Mouse (Mus musculus) midbrain, embryonic 16.5 days (tissue): Measurements from ENCODE around the gene 2010111I01Rik. TPM values are rescaled to one million over a fixed set of nuclear protein-coding genes. Genes with fewer than 3 reads are reported as not detected.

ENCODE experiments used
- ATAC-seq: fragments of 200-750 bp; cut with Nextera tagmentation; 2 replicates; pipeline ENCODE4 v1.8.0; 2017; ENCODE audit warnings: moderate TSS enrichment
- H3K27ac ChIP-seq: fragments of 300-500 bp; sonication (generic); 2 replicates; pipeline ENCODE4 v1.5.1; 2014; ENCODE audit warnings: mild to moderate bottlenecking, low read length, mixed read lengths
- H3K27me3 ChIP-seq: fragments of 300-500 bp; sonication (generic); 2 replicates; pipeline ENCODE4 v1.6.1; 2014; ENCODE audit warnings: low read depth, low read length, mixed read lengths; ENCODE audit not compliant: control insufficient read depth, insufficient read depth
- H3K36me3 ChIP-seq: fragments of 300-500 bp; sonication (generic); 2 replicates; pipeline ENCODE4 v1.6.1; 2014; ENCODE audit warnings: mild to moderate bottlenecking, low read length, moderate library complexity, mixed read lengths; ENCODE audit not compliant: control insufficient read depth, insufficient read depth
- H3K4me1 ChIP-seq: fragments of 300-500 bp; sonication (generic); 2 replicates; pipeline ENCODE4 v1.6.1; 2014; ENCODE audit warnings: mild to moderate bottlenecking, low read length, mixed read lengths; ENCODE audit not compliant: control insufficient read depth, insufficient read depth
- H3K4me2 ChIP-seq: fragments of 300-500 bp; sonication (generic); 2 replicates; pipeline ENCODE4 v1.6.1; 2014; ENCODE audit warnings: mild to moderate bottlenecking, low read length, mixed read lengths
- H3K4me3 ChIP-seq: fragments of 300-500 bp; sonication (generic); 2 replicates; pipeline ENCODE4 v1.5.1; 2014; ENCODE audit warnings: low read depth, mild to moderate bottlenecking, low read length, moderate library complexity, mixed read lengths
- H3K9ac ChIP-seq: fragments of 300-500 bp; sonication (generic); 2 replicates; pipeline ENCODE4 v1.6.1; 2014; ENCODE audit warnings: low read depth, low read length, mixed read lengths
- H3K9me3 ChIP-seq: fragments of 300-500 bp; sonication (generic); replicated peaks from 2 replicates; pipeline ENCODE4 v1.6.1; 2014; ENCODE audit warnings: mild to moderate bottlenecking, low read length, mixed read lengths; ENCODE audit not compliant: control insufficient read depth, poor library complexity, severe bottlenecking
- WGBS: fragments of 180-500 bp; shearing (Covaris S2); extraction: QIAGEN DNeasy Blood & Tissue Kit; methylation state at CpG from one replicate; pipeline ENCODE4 v1.1.7; 2014; 5-methylcytosine and 5-hydroxymethylcytosine counted together
- polyA plus RNA-seq: library from polyadenylated mRNA; unstranded; fragments of >200 nt; fragmentation: Nextera tagmentation; extraction: Ambion mirVana; gene quantifications from 2 replicates; pipeline ENCODE4 v1.2.1, GENCODE M21; 2015

The 2010111I01Rik gene
- polyA plus RNA-seq, 1 experiment from 2014 or later, result 25.5 TPM

GRCm38 (mm10) chr13:63118682-63119081 is 154.0 kb downstream of the 2010111I01Rik start:
- Histone ChIP-seq H3K9ac (no peak overlapping the region), H3K27ac (no peak overlapping the region), H3K4me3 (no peak overlapping the region), H3K4me2 (no peak overlapping the region), H3K36me3 (no peaks in the 10 kb centered on the region), H3K9me3 (no peaks in the 10 kb centered on the region), H3K4me1 (0 out of 2 replicates have a peak, but pooled peaks cover 1% of the 10 kb centered on the region), H3K27me3 (no peaks in the 10 kb centered on the region)
- ATAC-seq, result no peak
- 94% methylated on average over 3 of the region's 3 CpGs for WGBS

- Histone ChIP-seq H3K27ac (no peak overlapping the region), H3K9me3 (no peaks in the 10 kb centered on the region), H3K36me3 (no peaks in the 10 kb centered on the region), H3K4me3 (no peak overlapping the region), H3K4me2 (no peak overlapping the region), H3K9ac (no peak overlapping the region), H3K27me3 (no peaks in the 10 kb centered on the region), H3K4me1 (no peaks in the 10 kb centered on the region)
- WGBS, result 95% methylated on average over 2 of the region's 2 CpGs
- no peak for ATAC-seq
These were observed 155.6 kb downstream of the 2010111I01Rik start for GRCm38 (mm10) chr13:63120296-63120695.

- H3K4me2 ChIP-seq, result no peak overlapping the region
- whole genome bisulfite sequencing, result 88% methylated on average over 4 of the region's 4 CpGs
- no peak overlapping the region for H3K4me3 ChIP-seq
- no peaks in the 10 kb centered on the region for H3K27me3 ChIP-seq
- ATAC-seq, result no peak
- H3K9ac ChIP-seq, result no peak overlapping the region
- no peaks in the 10 kb centered on the region for H3K36me3 ChIP-seq
- no peaks in the 10 kb centered on the region for H3K4me1 ChIP-seq
- 0 out of 2 replicates have a peak, but pooled peaks cover 1% of the 10 kb centered on the region for H3K9me3 ChIP-seq
- no peak overlapping the region for H3K27ac ChIP-seq
These were observed 157.1 kb downstream of the 2010111I01Rik start for GRCm38 (mm10) chr13:63121747-63122146.

GRCm38 (mm10) chr13:63126206-63126605 is 161.5 kb downstream of the 2010111I01Rik start:
- H3K4me1 ChIP-seq, result no peaks in the 10 kb centered on the region
- no peak for ATAC-seq
- no peak overlapping the region for H3K27ac ChIP-seq
- no peaks in the 10 kb centered on the region for H3K27me3 ChIP-seq
- H3K9me3 ChIP-seq, result 0 out of 2 replicates have a peak, but pooled peaks cover 7% of the 10 kb centered on the region
- no peak overlapping the region for H3K4me2 ChIP-seq
- H3K9ac ChIP-seq, result no peak overlapping the region
- no peaks in the 10 kb centered on the region for H3K36me3 ChIP-seq
- WGBS, result 44% methylated on average over 3 of the region's 3 CpGs
- H3K4me3 ChIP-seq, result no peak overlapping the region

- 0 out of 2 replicates have a peak, but pooled peaks cover 7% of the 10 kb centered on the region for H3K9me3 ChIP-seq
- H3K36me3 ChIP-seq, result no peaks in the 10 kb centered on the region
- no peak overlapping the region for H3K4me3 ChIP-seq
- 94% methylated on average over 1 of the region's 1 CpGs for WGBS
- no peaks in the 10 kb centered on the region for H3K27me3 ChIP-seq
- no peak overlapping the region for H3K9ac ChIP-seq
- no peak for ATAC-seq
- no peak overlapping the region for H3K4me2 ChIP-seq
- no peaks in the 10 kb centered on the region for H3K4me1 ChIP-seq
- H3K27ac ChIP-seq, result no peak overlapping the region
These were observed 162.8 kb downstream of the 2010111I01Rik start for GRCm38 (mm10) chr13:63127516-63127915.

- Histone ChIP-seq H3K9me3 (no peaks in the 10 kb centered on the region), H3K27me3 (no peaks in the 10 kb centered on the region), H3K4me3 (no peak overlapping the region), H3K36me3 (no peaks in the 10 kb centered on the region), H3K4me1 (no peaks in the 10 kb centered on the region), H3K27ac (no peak overlapping the region), H3K4me2 (no peak overlapping the region), H3K9ac (no peak overlapping the region)
- ATAC-seq, result no peak
- WGBS, result 84% methylated on average over 5 of the region's 5 CpGs
These were observed 170.3 kb downstream of the 2010111I01Rik start for GRCm38 (mm10) chr13:63134879-63135421.

- ATAC-seq, result no peak
- 93% methylated on average over 7 of the region's 7 CpGs for WGBS
- H3K4me3 ChIP-seq, result no peak overlapping the region
These were observed 171.3 kb downstream of the 2010111I01Rik start for GRCm38 (mm10) chr13:63135994-63136393.

GRCm38 (mm10) chr13:63136775-63137174 is 172.1 kb downstream of the 2010111I01Rik start:
- no peaks in the 10 kb centered on the region for H3K9me3 ChIP-seq
- WGBS, result 79% methylated on average over 1 of the region's 1 CpGs
- no peak for ATAC-seq
- no peak overlapping the region for H3K9ac ChIP-seq
- H3K4me2 ChIP-seq, result no peak overlapping the region
- H3K36me3 ChIP-seq, result no peaks in the 10 kb centered on the region
- no peak overlapping the region for H3K4me3 ChIP-seq
- no peaks in the 10 kb centered on the region for H3K4me1 ChIP-seq
- no peaks in the 10 kb centered on the region for H3K27me3 ChIP-seq
- no peak overlapping the region for H3K27ac ChIP-seq

More at GRCm38 (mm10) chr13:63135994-63136393, 171.3 kb downstream of the 2010111I01Rik start:
- H3K4me1 ChIP-seq, result no peaks in the 10 kb centered on the region
- H3K36me3 ChIP-seq, result no peaks in the 10 kb centered on the region
- no peaks in the 10 kb centered on the region for H3K9me3 ChIP-seq
- no peak overlapping the region for H3K4me2 ChIP-seq
- H3K27me3 ChIP-seq, result no peaks in the 10 kb centered on the region
- H3K27ac ChIP-seq, result no peak overlapping the region
- no peak overlapping the region for H3K9ac ChIP-seq

- no peaks in the 10 kb centered on the region for H3K36me3 ChIP-seq
- H3K4me1 ChIP-seq, result no peaks in the 10 kb centered on the region
- H3K4me3 ChIP-seq, result no peak overlapping the region
- ATAC-seq, result no peak
- H3K27me3 ChIP-seq, result no peaks in the 10 kb centered on the region
- H3K27ac ChIP-seq, result no peak overlapping the region
- H3K9ac ChIP-seq, result no peak overlapping the region
- H3K4me2 ChIP-seq, result no peak overlapping the region
- H3K9me3 ChIP-seq, result no peaks in the 10 kb centered on the region
These were observed 173.8 kb downstream of the 2010111I01Rik start for GRCm38 (mm10) chr13:63138376-63139048.
